Mouse (Mus musculus) kidney, embryonic 16.5 days (tissue): ENCODE data around the gene Lrrc71. TPM values are rescaled to one million over a fixed set of nuclear protein-coding genes. Genes with fewer than 3 reads are reported as not detected.

Experiments used
- ATAC-seq: fragments of 200-750 bp; cut with Nextera tagmentation; 2 replicates; pipeline ENCODE4 v1.8.0; 2017; ENCODE audit warnings: moderate TSS enrichment; ENCODE audit not compliant: low FRiP score, low TSS enrichment
- H3K27ac ChIP-seq: fragments of 300-500 bp; sonication (generic); 2 replicates; pipeline ENCODE4 v1.5.1; 2014; ENCODE audit warnings: low read length
- H3K27me3 ChIP-seq: fragments of 300-500 bp; sonication (generic); 2 replicates; pipeline ENCODE4 v1.6.1; 2014; ENCODE audit warnings: low read length, control low read depth, mixed read lengths; ENCODE audit not compliant: insufficient read depth
- H3K36me3 ChIP-seq: fragments of 300-500 bp; sonication (generic); 2 replicates; pipeline ENCODE4 v1.6.1; 2014; ENCODE audit warnings: low read length, control low read depth, mixed read lengths; ENCODE audit not compliant: insufficient read depth
- H3K4me1 ChIP-seq: fragments of 300-500 bp; sonication (generic); 2 replicates; pipeline ENCODE4 v1.6.1; 2014; ENCODE audit warnings: low read length, control low read depth, mixed read lengths; ENCODE audit not compliant: insufficient read depth
- H3K4me2 ChIP-seq: fragments of 300-500 bp; sonication (generic); replicated peaks from 2 replicates; pipeline ENCODE4 v1.6.1; 2014; ENCODE audit warnings: low read depth, low read length
- H3K4me3 ChIP-seq: fragments of 300-500 bp; sonication (generic); 2 replicates; pipeline ENCODE4 v1.5.1; 2014; ENCODE audit warnings: mild to moderate bottlenecking, low read length
- H3K9ac ChIP-seq: fragments of 300-500 bp; sonication (generic); replicated peaks from 2 replicates; pipeline ENCODE4 v1.6.1; 2014; ENCODE audit warnings: low read length
- H3K9me3 ChIP-seq: fragments of 300-500 bp; sonication (generic); 2 replicates; pipeline ENCODE4 v1.6.1; 2016; ENCODE audit warnings: low read length, control low read depth
- WGBS: fragments of 180-500 bp; shearing (Covaris S2); extraction: QIAGEN DNeasy Blood & Tissue Kit; methylation state at CpG from one replicate; pipeline ENCODE4 v1.1.7; 2014; 5-methylcytosine and 5-hydroxymethylcytosine counted together
- polyA plus RNA-seq: library from polyadenylated mRNA; unstranded; fragments of >200 nt; fragmentation: Nextera tagmentation; extraction: Ambion mirVana; gene quantifications from 2 replicates; pipeline ENCODE4 v1.2.1, GENCODE M21; 2015

Gene Lrrc71
- polyA plus RNA-seq, 1 experiment from 2014 or later, result 0.89 TPM

DNA sequence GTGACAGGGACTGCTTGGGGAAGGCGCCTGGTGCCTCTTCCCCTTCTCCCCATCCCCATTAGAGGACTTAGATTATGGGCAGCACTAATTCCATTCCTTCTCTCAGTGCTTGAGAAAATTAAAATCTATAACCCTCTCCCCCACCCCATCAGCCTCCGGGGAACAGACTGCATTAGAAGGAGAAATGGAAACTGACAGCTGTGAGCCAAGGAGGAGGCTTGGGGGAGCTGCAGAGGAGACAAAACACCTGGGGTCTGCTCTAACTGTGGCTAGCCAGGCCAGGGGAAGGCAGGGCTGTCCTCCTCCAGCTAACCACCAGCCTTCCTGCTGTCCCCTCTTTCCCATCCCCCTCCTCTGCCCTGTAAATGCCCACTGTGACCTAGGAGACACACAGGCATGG is 30.7 kb upstream of the Lrrc71 start:
- Histone ChIP-seq H3K9ac (0 out of 2 replicates have a peak overlapping the region, but pooled peaks have one; percentile 26), H3K4me3 (no peak overlapping the region), H3K4me2 (no peak overlapping the region), H3K36me3 (no peaks in the 10 kb centered on the region), H3K4me1 (peaks cover 16% of the 10 kb centered on the region), H3K9me3 (no peaks in the 10 kb centered on the region), H3K27ac (no peak overlapping the region), H3K27me3 (peaks cover 9% of the 10 kb centered on the region; the same call in 1 of the 2 replicates)
- 43% methylated on average over 2 of the region's 2 CpGs for WGBS
- ATAC-seq, result no peak

DNA sequence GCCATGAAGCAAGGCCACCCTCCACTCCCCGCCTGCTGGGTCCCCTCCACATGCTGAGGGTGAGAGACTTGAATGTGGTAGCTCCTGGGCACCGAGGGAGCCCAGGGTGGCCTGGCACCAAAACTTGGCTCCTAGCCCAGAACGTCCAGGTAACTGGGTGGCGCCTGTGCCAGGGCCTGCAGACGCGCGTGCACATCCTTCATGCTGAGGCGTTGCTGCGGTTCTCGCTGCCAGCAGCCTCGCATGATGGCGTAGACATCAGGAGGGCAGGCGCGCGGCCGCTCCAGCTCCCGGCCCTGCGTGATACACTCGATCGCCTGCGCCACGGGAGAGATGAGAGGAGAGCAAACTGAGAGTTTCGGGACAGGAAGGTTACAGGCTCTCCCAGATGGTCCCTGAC is 29.9 kb upstream of the Lrrc71 start:
- ATAC-seq, result no peak
- no peaks in the 10 kb centered on the region for H3K9me3 ChIP-seq
- H3K9ac ChIP-seq, result 0 out of 2 replicates have a peak overlapping the region, but pooled peaks have one; percentile 12
- no peaks in the 10 kb centered on the region for H3K36me3 ChIP-seq
- H3K4me1 ChIP-seq, result peaks cover 16% of the 10 kb centered on the region
- WGBS, result 53% methylated on average over 23 of the region's 23 CpGs
- no peak overlapping the region for H3K4me3 ChIP-seq
- peak overlapping the region; percentile 20 for H3K4me2 ChIP-seq
- no peak overlapping the region for H3K27ac ChIP-seq
- peaks cover 9% of the 10 kb centered on the region; the same call in 1 of the 2 replicates for H3K27me3 ChIP-seq

DNA sequence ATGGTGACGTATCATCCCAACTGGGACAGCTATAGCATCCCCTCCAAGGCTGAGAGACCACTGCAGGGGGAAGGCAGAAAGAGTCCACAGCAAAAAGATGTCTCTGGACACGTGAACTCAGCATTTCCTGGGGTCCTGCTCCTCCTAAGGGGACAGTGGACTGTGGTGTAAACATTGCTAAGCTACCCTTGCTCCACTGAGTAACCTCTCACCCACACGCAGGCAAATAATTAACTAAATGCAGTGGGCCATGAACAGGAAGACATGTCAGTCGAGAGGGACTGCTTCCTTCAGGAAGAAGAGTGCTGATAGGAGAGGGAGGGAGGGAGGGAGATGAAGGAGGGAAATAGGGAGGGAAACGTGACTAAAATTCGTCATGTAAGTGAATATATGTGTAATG is 22.7 kb upstream of the Lrrc71 start:
- Histone ChIP-seq H3K27ac (no peak overlapping the region; the same call in 1 of the 2 replicates), H3K4me2 (no peak overlapping the region), H3K9ac (no peak overlapping the region), H3K9me3 (no peaks in the 10 kb centered on the region), H3K36me3 (no peaks in the 10 kb centered on the region), H3K4me3 (no peak overlapping the region), H3K27me3 (no peaks in the 10 kb centered on the region), H3K4me1 (peaks cover 35% of the 10 kb centered on the region)
- ATAC-seq, result peak; percentile 32; the same call in 1 of the 2 replicates
- 21% methylated on average over 6 of the region's 6 CpGs for WGBS

DNA sequence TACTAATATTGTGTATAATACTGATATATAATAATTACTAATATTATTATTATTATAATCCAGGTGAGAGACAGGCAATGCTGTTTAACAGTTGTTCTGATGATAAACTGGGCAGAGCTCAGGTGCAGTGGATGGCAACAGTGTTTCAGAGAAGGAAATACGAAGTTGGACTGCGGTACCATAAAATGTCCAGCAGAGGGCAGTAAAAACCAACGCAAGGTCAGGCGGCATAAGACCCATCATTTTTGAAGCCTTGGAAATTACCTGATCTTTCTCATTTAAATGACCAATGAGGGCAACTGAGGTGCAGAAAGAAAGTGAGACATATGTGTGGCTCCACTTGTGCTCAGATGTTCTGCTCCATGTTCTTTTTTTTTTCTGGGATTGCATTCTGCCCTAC is 21.9 kb upstream of the Lrrc71 start:
- no peak overlapping the region for H3K4me3 ChIP-seq
- no peak overlapping the region for H3K9ac ChIP-seq
- ATAC-seq, result no peak
- H3K4me1 ChIP-seq, result peaks cover 43% of the 10 kb centered on the region
- no peaks in the 10 kb centered on the region for H3K27me3 ChIP-seq
- H3K9me3 ChIP-seq, result no peaks in the 10 kb centered on the region
- H3K4me2 ChIP-seq, result no peak overlapping the region
- no peaks in the 10 kb centered on the region for H3K36me3 ChIP-seq
- no peak overlapping the region for H3K27ac ChIP-seq
- 0% methylated on average over 4 of the region's 4 CpGs for WGBS

DNA sequence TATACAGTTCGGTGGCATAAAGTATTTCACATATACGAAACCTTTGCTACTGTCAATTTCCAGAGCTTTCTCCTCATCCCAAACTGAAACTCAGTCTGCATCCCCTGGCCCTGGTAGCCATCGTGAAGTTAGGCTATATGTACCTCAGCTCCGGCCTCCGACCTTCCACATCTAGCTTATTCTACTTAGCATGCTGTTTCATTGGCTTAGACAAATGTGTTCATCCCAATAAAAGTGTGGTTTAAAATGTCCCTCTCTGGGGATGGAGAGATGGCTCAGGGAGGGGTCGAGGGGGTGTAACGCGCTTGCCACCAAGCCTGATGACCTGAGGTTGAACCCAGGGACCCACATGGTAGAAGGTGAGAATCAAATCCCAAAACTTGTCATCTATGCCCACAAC is 21.1 kb upstream of the Lrrc71 start:
- Histone ChIP-seq H3K27ac (no peak overlapping the region), H3K36me3 (no peaks in the 10 kb centered on the region), H3K27me3 (no peaks in the 10 kb centered on the region), H3K4me3 (no peak overlapping the region), H3K9ac (no peak overlapping the region), H3K9me3 (no peaks in the 10 kb centered on the region), H3K4me1 (peaks cover 51% of the 10 kb centered on the region), H3K4me2 (no peak overlapping the region)
- 80% methylated on average over 8 of the region's 8 CpGs for WGBS
- no peak for ATAC-seq

DNA sequence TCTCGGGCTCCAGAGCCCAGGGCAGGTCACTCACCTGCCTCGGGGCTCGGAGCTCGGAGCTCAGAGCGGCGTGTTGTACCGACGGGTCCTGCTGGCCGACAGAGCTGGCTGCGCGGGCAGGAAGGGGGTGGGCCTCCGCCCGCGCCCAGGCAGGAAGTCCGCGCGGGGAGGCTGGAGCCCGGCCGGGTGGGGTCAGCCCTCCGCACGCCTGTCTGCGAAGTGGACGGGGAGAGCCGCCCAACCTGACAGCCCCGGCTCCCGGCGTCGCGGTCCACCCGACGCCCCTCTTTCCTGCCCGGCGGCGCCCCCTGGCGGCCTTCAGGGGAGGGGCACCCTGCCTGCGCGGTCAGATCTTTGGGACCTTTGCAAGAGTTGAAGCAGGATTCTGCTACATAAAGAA is 20.4 kb upstream of the Lrrc71 start:
- peak overlapping the region; percentile 57 for H3K4me3 ChIP-seq
- H3K9ac ChIP-seq, result peak overlapping the region; percentile 74
- H3K9me3 ChIP-seq, result no peaks in the 10 kb centered on the region
- ATAC-seq, result peak; percentile 76
- under 1% methylated on average over 31 of the region's 37 CpGs for WGBS
- peaks cover 57% of the 10 kb centered on the region for H3K4me1 ChIP-seq
- H3K36me3 ChIP-seq, result no peaks in the 10 kb centered on the region
- peak overlapping the region; percentile 72 for H3K4me2 ChIP-seq
- H3K27me3 ChIP-seq, result no peaks in the 10 kb centered on the region
- peak overlapping the region; percentile 91 for H3K27ac ChIP-seq

DNA sequence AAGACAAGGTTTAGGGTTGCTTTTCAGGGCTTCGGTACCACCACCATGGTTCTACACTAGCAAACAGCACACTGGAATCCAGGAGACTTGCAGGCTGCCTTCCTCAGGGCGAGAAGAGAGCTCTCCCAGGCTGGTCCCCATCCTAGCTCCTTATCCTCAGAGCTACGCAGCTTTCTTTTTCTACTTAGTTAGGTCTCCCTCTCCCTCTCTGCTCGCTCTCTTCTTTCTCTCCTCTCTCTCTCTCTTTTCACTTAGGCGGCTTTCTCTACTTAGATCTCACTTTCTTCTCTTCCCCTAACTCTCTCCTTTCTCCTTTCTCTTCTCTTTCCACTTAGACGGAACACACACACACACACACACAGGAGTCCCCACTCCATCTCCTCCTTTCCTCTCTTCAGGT is 20.0 kb upstream of the Lrrc71 start:
- H3K4me1 ChIP-seq, result peaks cover 62% of the 10 kb centered on the region
- WGBS, result 20% methylated on average over 6 of the region's 6 CpGs
- peak overlapping the region; percentile 91 for H3K27ac ChIP-seq
- peak overlapping the region; percentile 72 for H3K4me2 ChIP-seq
- no peaks in the 10 kb centered on the region for H3K27me3 ChIP-seq
- no peaks in the 10 kb centered on the region for H3K36me3 ChIP-seq
- peak overlapping the region; percentile 74 for H3K9ac ChIP-seq
- ATAC-seq, result no peak
- H3K9me3 ChIP-seq, result no peaks in the 10 kb centered on the region
- H3K4me3 ChIP-seq, result peak overlapping the region; percentile 57

DNA sequence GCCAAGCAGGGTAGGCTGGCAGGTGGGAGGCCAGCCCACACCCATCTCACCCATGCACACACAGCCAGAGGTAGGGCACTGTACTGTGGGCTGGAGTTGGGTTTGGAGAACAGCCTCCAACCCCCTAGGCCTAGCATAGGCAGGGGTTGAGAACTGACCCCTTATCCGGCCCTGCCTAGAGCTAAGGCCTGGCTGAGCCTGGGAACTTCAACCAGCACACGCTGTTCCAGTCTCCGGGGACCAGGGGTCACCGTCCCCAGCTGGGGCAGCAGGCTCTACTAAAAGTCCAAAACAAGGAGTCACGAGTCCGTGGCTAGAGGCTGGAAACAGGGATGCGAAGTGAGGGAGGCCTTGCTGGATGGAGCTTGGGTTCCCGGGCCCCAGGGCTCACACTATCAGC is 19.3 kb upstream of the Lrrc71 start:
- no peaks in the 10 kb centered on the region for H3K36me3 ChIP-seq
- peak overlapping the region; percentile 91 for H3K27ac ChIP-seq
- ATAC-seq, result peak; percentile 69
- peak overlapping the region; percentile 72 for H3K4me2 ChIP-seq
- H3K4me1 ChIP-seq, result peaks cover 68% of the 10 kb centered on the region
- 27% methylated on average over 8 of the region's 8 CpGs for WGBS
- peak overlapping the region; percentile 74 for H3K9ac ChIP-seq
- no peaks in the 10 kb centered on the region for H3K9me3 ChIP-seq
- H3K27me3 ChIP-seq, result no peaks in the 10 kb centered on the region
- H3K4me3 ChIP-seq, result peak overlapping the region; percentile 57

DNA sequence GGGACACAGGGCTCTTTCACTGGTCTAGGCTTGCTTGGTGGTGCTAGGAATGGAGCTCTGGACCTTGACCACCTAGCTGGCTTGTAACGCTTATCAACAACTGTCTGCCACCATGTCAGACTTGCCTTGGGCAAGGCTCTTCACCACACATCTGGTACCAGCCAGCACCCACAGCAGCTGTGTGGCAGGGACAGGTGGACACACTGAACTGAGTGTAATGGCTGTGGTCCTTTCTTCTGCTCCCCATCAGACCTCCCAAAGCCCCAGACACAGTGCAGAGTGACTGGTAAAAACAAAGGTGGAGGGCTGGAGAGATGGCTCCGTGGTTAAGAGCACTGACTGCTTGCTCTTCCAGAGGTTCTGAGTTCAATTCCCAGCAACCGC is 17.9 kb upstream of the Lrrc71 start:
- peak overlapping the region; percentile 72 for H3K4me2 ChIP-seq
- ATAC-seq, result no peak
- no peaks in the 10 kb centered on the region for H3K27me3 ChIP-seq
- no peaks in the 10 kb centered on the region for H3K9me3 ChIP-seq
- H3K9ac ChIP-seq, result peak overlapping the region; percentile 32; the same call in 1 of the 2 replicates
- 82% methylated on average over 3 of the region's 3 CpGs for WGBS
- peak overlapping the region; percentile 23; the same call in 1 of the 2 replicates for H3K4me3 ChIP-seq
- peaks cover 80% of the 10 kb centered on the region for H3K4me1 ChIP-seq
- H3K27ac ChIP-seq, result peak overlapping the region; percentile 97
- H3K36me3 ChIP-seq, result no peaks in the 10 kb centered on the region

DNA sequence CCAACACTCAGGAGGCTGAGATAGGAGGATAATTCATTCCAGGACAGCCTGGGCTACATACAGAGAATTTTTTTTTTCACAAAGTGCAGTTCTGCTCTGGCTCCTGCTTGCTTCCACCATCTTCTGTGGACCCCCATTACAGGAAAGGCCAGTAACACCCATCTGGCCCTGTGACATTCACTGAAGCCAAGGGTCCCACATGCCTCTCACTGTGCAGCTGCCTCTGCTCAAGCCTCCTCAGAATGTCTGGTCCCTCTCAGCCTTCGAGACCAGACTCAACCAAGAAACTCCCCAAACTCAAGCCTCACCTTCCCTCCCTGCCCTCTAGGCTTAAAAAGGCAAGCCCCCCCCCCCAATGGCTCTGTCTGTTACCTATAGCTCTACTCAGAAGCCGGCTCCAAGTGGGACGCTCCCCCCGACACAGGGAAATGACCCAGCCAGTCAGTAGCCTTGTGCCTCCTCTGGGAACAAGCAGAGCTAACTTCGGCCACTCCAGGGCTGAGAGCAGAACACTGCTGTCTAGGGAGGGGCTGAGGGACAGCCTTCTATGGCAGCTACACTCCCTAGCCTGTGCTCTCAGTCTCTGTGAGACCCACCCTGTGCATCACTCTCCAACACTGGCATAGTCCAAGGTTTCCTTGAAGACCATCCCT is 17.3 kb upstream of the Lrrc71 start:
- ATAC-seq, result no peak
- Histone ChIP-seq H3K4me2 (peak overlapping the region; percentile 72), H3K27ac (peak overlapping the region; percentile 97), H3K4me3 (peak overlapping the region; percentile 23), H3K4me1 (peaks cover 77% of the 10 kb centered on the region), H3K9me3 (no peaks in the 10 kb centered on the region), H3K36me3 (no peaks in the 10 kb centered on the region), H3K9ac (peak overlapping the region; percentile 32; the same call in 1 of the 2 replicates), H3K27me3 (no peaks in the 10 kb centered on the region)
- 68% methylated on average over 5 of the region's 5 CpGs for WGBS
